Mouse (Mus musculus) adrenal gland, postnatal 10 days (tissue): ENCODE results near the gene Stag1. TPM values are rescaled to one million over a fixed set of nuclear protein-coding genes. Genes with fewer than 3 reads are reported as not detected.

Experiments used
- total RNA-seq, 2 experiments: library from RNA; stranded (reverse); gene quantifications; 2 replicates each; pipeline ENCODE4 v1.2.3; 2021

Gene Stag1
- total RNA-seq, 2 experiments from 2014 or later, result 41.4 to 47.9 TPM

Other genes starting within 250 kb of the Stag1 start
- 1 to 10 TPM; 1.5 to 2.9 TPM for gene Il20rb, start 111.0 kb upstream of the Stag1 start, total RNA-seq
- gene Nck1, start 51.7 kb upstream of the Stag1 start, total RNA-seq, result 10 to 100 TPM; 52.4 to 57.3 TPM
- 1 to 10 TPM; 5.9 to 7.6 TPM for gene Slc35g2, start 26.7 kb upstream of the Stag1 start, total RNA-seq